Mouse (Mus musculus): ENCODE measurements around the gene Gimap7. TPM values are rescaled to one million over a fixed set of nuclear protein-coding genes. Genes with fewer than 3 reads are reported as not detected.
A peak's percentile ranks its signal among the peaks of the same experiment; 100 is the strongest.

Gimap7 gene
- polyA plus RNA-seq, 2 experiments = not detected

- H3K9ac ChIP-seq (ENCODE audit: low read depth, low read length, severe bottlenecking) = no peak overlapping the region
- H3K4me1 ChIP-seq (ENCODE audit: control insufficient read depth, insufficient read depth, low read length) = peaks cover 6% of the 10 kb centered on the region
- no peak overlapping the region for H3K4me3 ChIP-seq (replicated peaks; ENCODE audit: low read length)
- H3K4me2 ChIP-seq (replicated peaks; ENCODE audit: low read depth, low read length, severe bottlenecking) = no peak overlapping the region
- peaks cover 17% of the 10 kb centered on the region for H3K27me3 ChIP-seq (ENCODE audit: control insufficient read depth, insufficient read depth, low read length)
- H3K9me3 ChIP-seq (ENCODE audit: control insufficient read depth, low read length) = no peaks in the 10 kb centered on the region
- ATAC-seq (ENCODE audit: low FRiP score, low read depth) (no peak), DNase-seq (ENCODE audit: low spot score) (no peak)
- TF ChIP-seq POLR2A (IDR thresholded peaks at IDR 0.05; ENCODE audit: borderline replicate concordance, extremely low read depth, insufficient read depth, insufficient read length) = no peak
- no peak overlapping the region for H3K27ac ChIP-seq (replicated peaks; ENCODE audit: low read depth, low read length)
- 50% methylated on average over 7 of the region's 7 CpGs for WGBS
- H3K36me3 ChIP-seq (ENCODE audit: control insufficient read depth, insufficient read depth, low read length) = no peaks in the 10 kb centered on the region
These were observed 28.9 kb downstream of the Gimap7 start for GRCm38 (mm10) chr6:48747091-48747966.

- Histone ChIP-seq H3K36me3 (ENCODE audit: control insufficient read depth, insufficient read depth, low read length) (no peaks in the 10 kb centered on the region), H3K4me2 (replicated peaks; ENCODE audit: low read depth, low read length, severe bottlenecking) (no peak overlapping the region), H3K4me3 (replicated peaks; ENCODE audit: low read length) (no peak overlapping the region), H3K9me3 (ENCODE audit: control insufficient read depth, low read length) (no peaks in the 10 kb centered on the region), H3K27ac (replicated peaks; ENCODE audit: low read depth, low read length) (no peak overlapping the region), H3K27me3 (ENCODE audit: control insufficient read depth, insufficient read depth, low read length) (no peaks in the 10 kb centered on the region), H3K9ac (ENCODE audit: low read depth, low read length, severe bottlenecking) (no peak overlapping the region), H3K4me1 (ENCODE audit: control insufficient read depth, insufficient read depth, low read length) (no peaks in the 10 kb centered on the region)
- ATAC-seq (ENCODE audit: low FRiP score, low read depth) (no peak), DNase-seq (ENCODE audit: low spot score) (peak; percentile 36)
- TF ChIP-seq POLR2A (IDR thresholded peaks at IDR 0.05; ENCODE audit: borderline replicate concordance, extremely low read depth, insufficient read depth, insufficient read length) = no peak
- WGBS = 44% methylated on average over 7 of the region's 7 CpGs
These were observed 45.3 kb downstream of the Gimap7 start for GRCm38 (mm10) chr6:48763567-48764270.

- Histone ChIP-seq H3K9ac (ENCODE audit: low read depth, low read length, severe bottlenecking) (no peak overlapping the region), H3K4me3 (replicated peaks; ENCODE audit: low read length) (no peak overlapping the region), H3K4me2 (replicated peaks; ENCODE audit: low read depth, low read length, severe bottlenecking) (no peak overlapping the region), H3K27me3 (ENCODE audit: control insufficient read depth, insufficient read depth, low read length) (no peaks in the 10 kb centered on the region), H3K36me3 (ENCODE audit: control insufficient read depth, insufficient read depth, low read length) (no peaks in the 10 kb centered on the region), H3K4me1 (ENCODE audit: control insufficient read depth, insufficient read depth, low read length) (no peaks in the 10 kb centered on the region), H3K27ac (replicated peaks; ENCODE audit: low read depth, low read length) (no peak overlapping the region), H3K9me3 (ENCODE audit: control insufficient read depth, low read length) (no peaks in the 10 kb centered on the region)
- 86% methylated on average over 10 of the region's 10 CpGs for WGBS
- ATAC-seq (ENCODE audit: low FRiP score, low read depth) (no peak), DNase-seq (ENCODE audit: low spot score) (no peak)
- TF ChIP-seq POLR2A (IDR thresholded peaks at IDR 0.05; ENCODE audit: borderline replicate concordance, extremely low read depth, insufficient read depth, insufficient read length) = no peak
These were observed 46.1 kb downstream of the Gimap7 start for GRCm38 (mm10) chr6:48764496-48764895.

GRCm38 (mm10) chr6:48768178-48768869 is 49.9 kb downstream of the Gimap7 start:
- H3K36me3 ChIP-seq (ENCODE audit: control insufficient read depth, insufficient read depth, low read length) = no peaks in the 10 kb centered on the region
- H3K4me2 ChIP-seq (replicated peaks; ENCODE audit: low read depth, low read length, severe bottlenecking) = no peak overlapping the region
- H3K9me3 ChIP-seq (ENCODE audit: control insufficient read depth, low read length) = no peaks in the 10 kb centered on the region
- H3K4me1 ChIP-seq (ENCODE audit: control insufficient read depth, insufficient read depth, low read length) = no peaks in the 10 kb centered on the region
- 72% methylated on average over 9 of the region's 9 CpGs for WGBS
- no peak overlapping the region for H3K4me3 ChIP-seq (replicated peaks; ENCODE audit: low read length)
- no peaks in the 10 kb centered on the region for H3K27me3 ChIP-seq (ENCODE audit: control insufficient read depth, insufficient read depth, low read length)
- H3K9ac ChIP-seq (ENCODE audit: low read depth, low read length, severe bottlenecking) = no peak overlapping the region
- H3K27ac ChIP-seq (replicated peaks; ENCODE audit: low read depth, low read length) = no peak overlapping the region
- DNase-seq (ENCODE audit: low spot score) (no peak), ATAC-seq (ENCODE audit: low FRiP score, low read depth) (no peak)
- TF ChIP-seq POLR2A (IDR thresholded peaks at IDR 0.05; ENCODE audit: borderline replicate concordance, extremely low read depth, insufficient read depth, insufficient read length) = no peak

- no peak for TF ChIP-seq POLR2A (IDR thresholded peaks at IDR 0.05; ENCODE audit: borderline replicate concordance, extremely low read depth, insufficient read depth, insufficient read length)
- H3K27me3 ChIP-seq (ENCODE audit: control insufficient read depth, insufficient read depth, low read length) = no peaks in the 10 kb centered on the region
- no peaks in the 10 kb centered on the region for H3K36me3 ChIP-seq (ENCODE audit: control insufficient read depth, insufficient read depth, low read length)
- H3K27ac ChIP-seq (replicated peaks; ENCODE audit: low read depth, low read length) = no peak overlapping the region
- ATAC-seq (ENCODE audit: low FRiP score, low read depth) (no peak), DNase-seq (ENCODE audit: low spot score) (no peak)
- H3K4me1 ChIP-seq (ENCODE audit: control insufficient read depth, insufficient read depth, low read length) = no peaks in the 10 kb centered on the region
- no peak overlapping the region for H3K9ac ChIP-seq (ENCODE audit: low read depth, low read length, severe bottlenecking)
- no peaks in the 10 kb centered on the region for H3K9me3 ChIP-seq (ENCODE audit: control insufficient read depth, low read length)
- H3K4me2 ChIP-seq (replicated peaks; ENCODE audit: low read depth, low read length, severe bottlenecking) = no peak overlapping the region
- WGBS = 89% methylated on average over 3 of the region's 3 CpGs
- no peak overlapping the region for H3K4me3 ChIP-seq (replicated peaks; ENCODE audit: low read length)
These were observed 50.5 kb downstream of the Gimap7 start for GRCm38 (mm10) chr6:48768933-48769332.

Data from limb, embryonic 14.5 days (tissue).